Mouse (Mus musculus) liver, postnatal 0 days (tissue): ENCODE data around the gene Tle4. TPM values are rescaled to one million over a fixed set of nuclear protein-coding genes. Genes with fewer than 3 reads are reported as not detected.
"Not testable (repeated sequence)": the region's sequence is repeated elsewhere in the genome, so short reads cannot be mapped to it uniquely, and the experiment has no call there.

Experiments
- ATAC-seq: fragments of 200-750 bp; cut with Nextera tagmentation; 2 replicates; pipeline ENCODE4 v1.8.0; 2017; ENCODE audit warnings: mild to moderate bottlenecking, moderate library complexity
- DNase-seq: peaks from one replicate; pipeline ENCODE4 v3.0.0-alpha.2; 2016
- H3K27ac ChIP-seq: fragments of 300-500 bp; sonication (generic); 2 replicates; pipeline ENCODE4 v1.5.1; 2014; ENCODE audit warnings: antibody characterized with exemption, moderate library complexity, mild to moderate bottlenecking, low read depth
- H3K27me3 ChIP-seq: fragments of 300-500 bp; sonication (generic); 2 replicates; pipeline ENCODE4 v1.6.1; 2014; ENCODE audit warnings: low read length, control low read depth, mixed read lengths; ENCODE audit not compliant: insufficient read depth
- H3K36me3 ChIP-seq: fragments of 300-500 bp; sonication (generic); replicated peaks from 2 replicates; pipeline ENCODE4 v1.6.1; 2014; ENCODE audit warnings: mild to moderate bottlenecking, control low read depth, low read length, moderate library complexity, mixed read lengths; ENCODE audit not compliant: insufficient read depth
- H3K4me1 ChIP-seq: fragments of 300-500 bp; sonication (generic); 2 replicates; pipeline ENCODE4 v1.6.1; 2014; ENCODE audit warnings: antibody characterized with exemption, mild to moderate bottlenecking, control low read depth; ENCODE audit not compliant: insufficient read depth
- H3K4me2 ChIP-seq: fragments of 300-500 bp; sonication (generic); 2 replicates; pipeline ENCODE4 v1.6.1; 2014; ENCODE audit warnings: low read depth, mild to moderate bottlenecking, low read length, moderate library complexity, mixed read lengths
- H3K4me3 ChIP-seq: fragments of 300-500 bp; sonication (generic); 2 replicates; pipeline ENCODE4 v1.5.1; 2014; ENCODE audit warnings: low read depth, low read length
- H3K9ac ChIP-seq: fragments of 300-500 bp; sonication (generic); replicated peaks from 2 replicates; pipeline ENCODE4 v1.6.1; 2014; ENCODE audit warnings: mild to moderate bottlenecking, moderate library complexity
- H3K9me3 ChIP-seq: fragments of 300-500 bp; sonication (generic); 2 replicates; pipeline ENCODE4 v1.6.1; 2016; ENCODE audit warnings: mild to moderate bottlenecking, control low read depth, low read length, mixed read lengths
- CTCF ChIP-seq: sonication (generic); IDR thresholded peaks from 2 replicates; pipeline ENCODE4 v1.5.1; 2016; ENCODE audit warnings: antibody characterized with exemption, low read depth
- EP300 ChIP-seq: IDR thresholded peaks from 2 replicates; pipeline ENCODE4 v1.6.1; 2016; ENCODE audit warnings: antibody characterized with exemption, low read depth, mild to moderate bottlenecking
- WGBS: fragments of 180-500 bp; shearing (Covaris S2); extraction: QIAGEN DNeasy Blood & Tissue Kit; methylation state at CpG from one replicate; pipeline ENCODE4 v1.1.7; 2014; ENCODE audit not compliant: insufficient replicate concordance; 5-methylcytosine and 5-hydroxymethylcytosine counted together
- polyA plus RNA-seq: library from polyadenylated mRNA; unstranded; fragments of >200 nt; fragmentation: Nextera tagmentation; extraction: Ambion mirVana; gene quantifications from 2 replicates; pipeline ENCODE4 v1.2.1, GENCODE M21; 2015

Tle4 gene
- 3.0 and 3.1 TPM in 2 replicates for polyA plus RNA-seq

GRCm38 (mm10) chr19:14597917-14598689, at the start of gene Tle4:
Gene Tle4, minus strand, starts transcription at chr19:14598051.
- Histone ChIP-seq H3K9me3 (no peaks in the 10 kb centered on the region), H3K9ac (peak within 1 kb of the TSS; percentile 99), H3K4me3 (peak within 1 kb of the TSS; percentile 93), H3K4me1 (peaks cover 16% of the 10 kb centered on the region), H3K4me2 (peak within 1 kb of the TSS; percentile 85), H3K36me3 (0 out of 2 replicates have a peak, but pooled peaks cover 2% of the 10 kb centered on the region), H3K27me3 (no peaks in the 10 kb centered on the region), H3K27ac (peak within 1 kb of the TSS; percentile 94)
- ATAC-seq (peak; percentile 94), DNase-seq (peak; percentile 100)
- TF ChIP-seq CTCF (no peak), EP300 (no peak)
- WGBS = under 1% methylated on average over 71 of the region's 71 CpGs

- H3K4me1 ChIP-seq = no peaks in the 10 kb centered on the region
- no peak overlapping the region for H3K9ac ChIP-seq
- TF ChIP-seq EP300 = no peak
- no peak for TF ChIP-seq CTCF
- DNase-seq (no peak), ATAC-seq (no peak)
- no peak overlapping the region for H3K27ac ChIP-seq
- H3K36me3 ChIP-seq = no peaks in the 10 kb centered on the region
- H3K4me3 ChIP-seq = no peak overlapping the region
- H3K4me2 ChIP-seq = no peak overlapping the region
- H3K27me3 ChIP-seq = no peaks in the 10 kb centered on the region
- WGBS = 40% methylated on average over 2 of the region's 2 CpGs
- H3K9me3 ChIP-seq = no peaks in the 10 kb centered on the region
Measured at GRCm38 (mm10) chr19:14645666-14646065, 47.8 kb upstream of the Tle4 start.

- no peaks in the 10 kb centered on the region for H3K27me3 ChIP-seq
- no peak for DNase-seq
- no peak overlapping the region for H3K27ac ChIP-seq
- no peaks in the 10 kb centered on the region for H3K4me1 ChIP-seq
- TF ChIP-seq EP300 = no peak
- TF ChIP-seq CTCF = no peak
- H3K36me3 ChIP-seq = no peaks in the 10 kb centered on the region
- 67% methylated on average over 3 of the region's 3 CpGs for WGBS
- H3K9ac ChIP-seq = no peak overlapping the region
- no peak overlapping the region for H3K4me3 ChIP-seq
- no peak for ATAC-seq
- H3K9me3 ChIP-seq = no peaks in the 10 kb centered on the region
- no peak overlapping the region for H3K4me2 ChIP-seq
Measured at GRCm38 (mm10) chr19:14644756-14645155, 46.9 kb upstream of the Tle4 start.

- 84% methylated on average over 4 of the region's 4 CpGs for WGBS
- H3K27me3 ChIP-seq = not testable (repeated sequence)
Measured at GRCm38 (mm10) chr19:14643091-14643490, 45.2 kb upstream of the Tle4 start.

GRCm38 (mm10) chr19:14642663-14643062, 44.8 kb upstream of the Tle4 start:
- no peak overlapping the region for H3K4me2 ChIP-seq
- H3K27me3 ChIP-seq = no peaks in the 10 kb centered on the region
- no peak for ATAC-seq
- H3K36me3 ChIP-seq = no peaks in the 10 kb centered on the region
- H3K9me3 ChIP-seq = no peaks in the 10 kb centered on the region
- H3K4me1 ChIP-seq = no peaks in the 10 kb centered on the region
- H3K27ac ChIP-seq = no peak overlapping the region
- WGBS = 63% methylated on average over 10 of the region's 10 CpGs
- no peak for DNase-seq
- H3K4me3 ChIP-seq = no peak overlapping the region
- no peak overlapping the region for H3K9ac ChIP-seq
- TF ChIP-seq CTCF = no peak
- TF ChIP-seq EP300 = no peak

More at GRCm38 (mm10) chr19:14643091-14643490, 45.2 kb upstream of the Tle4 start:
- DNase-seq, H3K9ac ChIP-seq, H3K9me3 ChIP-seq, H3K4me3 ChIP-seq, H3K36me3 ChIP-seq, H3K4me1 ChIP-seq, ATAC-seq, H3K27ac ChIP-seq, H3K4me2 ChIP-seq: not testable (repeated sequence)

- H3K4me2 ChIP-seq = peak overlapping the region; percentile 49
Measured at GRCm38 (mm10) chr19:14635213-14635928, 37.5 kb upstream of the Tle4 start.

More at GRCm38 (mm10) chr19:14635213-14635928, 37.5 kb upstream of the Tle4 start:
- TF ChIP-seq EP300 = no peak
- no peak for TF ChIP-seq CTCF
- DNase-seq = peak; percentile 38
- H3K9me3 ChIP-seq = peaks cover 6% of the 10 kb centered on the region
- ATAC-seq = peak; percentile 44; the same call in 1 of the 2 replicates
- H3K9ac ChIP-seq = no peak overlapping the region
- no peaks in the 10 kb centered on the region for H3K27me3 ChIP-seq
- 26% methylated on average over 10 of the region's 10 CpGs for WGBS
- H3K27ac ChIP-seq = no peak overlapping the region
- peaks cover 5% of the 10 kb centered on the region; the same call in 1 of the 2 replicates for H3K4me1 ChIP-seq
- no peak overlapping the region for H3K4me3 ChIP-seq
- no peaks in the 10 kb centered on the region for H3K36me3 ChIP-seq
